Mouse (Mus musculus): ENCODE measurements around the gene Phlda3.

Phlda3 gene

DNA sequence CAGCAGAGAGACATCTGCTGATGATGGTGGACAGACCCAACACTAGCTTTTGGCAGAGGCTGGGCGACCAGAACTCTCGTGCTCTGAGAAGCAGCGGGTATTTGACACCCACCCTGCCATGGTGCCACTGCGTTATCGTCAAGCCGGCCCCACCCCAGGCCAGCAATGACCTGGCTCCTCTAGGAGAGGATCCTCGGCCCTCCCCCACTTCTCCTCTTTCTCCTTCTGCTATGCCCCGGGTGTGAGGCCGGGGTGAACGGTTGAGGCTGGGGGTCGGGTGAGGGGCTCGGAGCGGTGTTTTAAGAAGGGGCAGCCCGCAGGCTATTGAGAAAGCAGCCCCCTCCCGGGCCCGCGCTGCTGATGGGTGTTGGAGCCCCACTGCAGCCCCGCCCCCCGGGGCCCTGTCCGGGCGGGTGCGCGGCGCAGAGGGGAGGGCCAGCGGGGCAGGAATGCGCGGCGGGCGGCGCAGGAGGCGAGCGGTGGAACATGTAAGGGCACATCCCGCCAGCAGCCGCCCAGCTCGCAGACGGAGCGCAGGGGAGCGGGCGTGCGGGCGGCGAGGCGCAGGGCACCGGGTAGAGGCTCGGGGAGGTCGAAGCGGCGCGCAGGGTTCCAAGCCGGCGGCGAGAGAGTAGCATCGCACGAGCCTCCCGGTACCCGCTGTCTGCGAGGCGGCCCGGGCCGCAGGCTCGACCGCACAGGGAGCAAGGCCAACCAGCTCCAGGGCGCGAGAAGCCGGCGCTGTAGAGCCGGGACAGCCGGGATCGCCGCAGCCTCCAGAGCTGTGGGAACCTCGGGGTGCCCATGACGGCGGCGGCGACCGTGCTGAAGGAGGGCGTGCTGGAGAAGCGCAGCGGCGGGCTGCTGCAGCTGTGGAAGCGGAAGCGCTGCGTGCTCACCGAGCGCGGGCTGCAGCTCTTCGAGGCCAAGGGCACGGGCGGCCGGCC lies at the start of gene Phlda3:
TSS of gene Phlda3 (plus strand) at position 475 of the 947 bp plus-strand sequence.
- peak; percentile 95 for DNase-seq (ENCODE audit: inconsistent ontology term)

GRCm38 (mm10) chr1:135719486-135719885 lies 46.4 kb upstream of the Phlda3 start:
- DNase-seq (ENCODE audit: inconsistent ontology term) = no peak

GRCm38 (mm10) chr1:135719983-135720382 lies 45.9 kb upstream of the Phlda3 start, which contains the start of gene Csrp1:
TSS of gene Csrp1 (plus strand) at chr1:135720061.
- DNase-seq (ENCODE audit: inconsistent ontology term) = no peak

DNA sequence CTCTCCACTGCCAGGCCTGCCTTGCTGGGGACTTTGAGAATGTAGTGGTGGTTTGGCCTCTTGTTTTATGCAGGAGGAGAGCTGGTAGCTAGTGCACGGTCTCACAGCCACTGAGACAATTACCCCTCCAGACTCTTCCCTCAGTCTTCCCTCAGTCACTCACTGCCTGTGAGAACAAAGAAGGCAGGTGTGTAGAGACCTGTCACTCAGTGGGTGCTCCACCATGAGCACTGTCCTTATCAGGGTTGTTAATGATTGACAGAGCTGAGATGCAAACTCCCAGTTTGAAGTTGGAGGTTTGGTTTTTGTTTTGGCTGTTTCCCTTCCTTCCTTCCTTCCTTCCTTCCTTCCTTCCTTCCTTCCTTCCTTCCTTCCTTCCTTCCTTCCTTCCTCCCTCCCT lies 42.9 kb upstream of the Phlda3 start:
- DNase-seq (ENCODE audit: inconsistent ontology term) = no peak

- DNase-seq (ENCODE audit: inconsistent ontology term) = no peak
Observed at GRCm38 (mm10) chr1:135724134-135724533, 41.8 kb upstream of the Phlda3 start.

GRCm38 (mm10) chr1:135725324-135725723 lies 40.6 kb upstream of the Phlda3 start:
- DNase-seq (ENCODE audit: inconsistent ontology term) = no peak

- DNase-seq (ENCODE audit: inconsistent ontology term) = no peak
Observed at GRCm38 (mm10) chr1:135725936-135726335, 40.0 kb upstream of the Phlda3 start.

DNA sequence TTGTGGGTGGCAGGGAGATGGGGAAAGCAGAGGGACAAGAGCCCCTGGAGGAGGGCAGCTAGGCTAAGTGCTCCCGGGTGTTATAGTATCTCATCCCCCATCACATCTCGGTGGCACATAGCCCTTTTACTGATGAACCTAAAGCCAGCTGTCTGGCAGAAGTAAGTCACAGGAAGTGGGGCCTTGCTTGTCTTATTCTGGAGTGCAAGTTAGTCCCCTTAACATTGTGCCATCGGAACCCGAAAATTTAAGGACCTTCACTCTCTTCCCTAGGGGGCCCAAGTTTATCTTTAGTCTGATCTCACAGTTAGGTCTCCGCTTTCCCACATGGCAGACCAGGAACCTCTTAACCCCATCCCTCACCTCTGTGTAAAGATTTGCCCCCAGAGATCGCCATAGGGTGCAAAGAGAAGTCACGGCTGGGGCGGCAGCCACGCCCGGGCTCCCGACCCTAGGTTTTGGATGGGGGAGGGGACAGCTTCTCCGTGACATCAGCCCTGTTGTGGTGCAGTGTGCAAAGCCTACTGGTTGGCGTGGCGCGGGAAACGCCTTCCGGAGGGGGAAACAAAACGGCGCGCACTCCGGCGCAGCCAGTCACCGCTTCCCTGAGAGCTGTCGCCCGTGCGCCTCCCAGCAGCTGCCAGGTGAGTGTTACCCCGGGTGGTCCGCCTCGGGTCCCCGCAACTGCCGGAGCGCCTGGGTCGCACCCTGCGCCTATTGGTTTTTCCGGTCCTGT lies 37.1 kb upstream of the Phlda3 start:
- DNase-seq (ENCODE audit: inconsistent ontology term) = peak; percentile 89

GRCm38 (mm10) chr1:135729367-135729713 lies 36.6 kb upstream of the Phlda3 start:
- DNase-seq (ENCODE audit: inconsistent ontology term) = no peak

DNA sequence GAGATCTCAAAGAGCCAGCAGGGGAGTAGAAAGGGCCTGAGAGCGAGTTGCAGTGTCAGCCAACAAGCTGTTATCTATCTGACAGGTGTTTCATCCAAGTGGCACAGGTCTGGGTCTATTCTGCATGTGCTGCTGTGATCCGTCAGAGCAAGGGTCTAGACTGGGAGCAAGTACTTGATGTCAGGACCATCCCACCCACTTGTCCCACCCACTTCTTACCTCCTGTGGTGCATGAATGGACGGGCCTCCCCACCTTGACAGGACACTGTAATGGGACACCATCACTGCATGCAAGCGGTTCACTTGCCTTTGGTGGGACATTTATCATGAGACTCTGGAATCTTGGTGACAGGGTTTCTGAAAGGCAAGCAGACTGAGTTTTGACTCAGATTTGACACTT lies 36.1 kb upstream of the Phlda3 start:
- DNase-seq (ENCODE audit: inconsistent ontology term) = no peak

DNA sequence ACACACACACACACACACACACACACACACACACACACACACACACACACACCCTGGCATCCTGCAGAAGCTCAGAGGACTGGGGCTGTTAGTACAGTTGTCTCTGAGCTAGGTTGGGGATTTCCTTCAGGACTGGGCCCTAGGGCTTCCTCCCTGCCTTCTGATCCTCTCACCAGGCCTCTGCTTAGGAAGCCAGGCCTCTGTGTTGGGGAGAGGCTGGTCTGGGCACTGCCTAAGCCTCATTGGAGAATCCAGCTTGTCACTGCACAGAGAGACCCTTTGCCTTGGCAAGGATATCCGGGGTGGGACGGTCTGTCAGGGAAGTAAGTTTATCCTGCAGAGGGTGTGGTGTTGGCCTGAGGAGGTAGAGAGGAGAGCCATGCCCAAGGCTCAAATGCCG lies 35.6 kb upstream of the Phlda3 start:
- DNase-seq (ENCODE audit: inconsistent ontology term) = no peak

GRCm38 (mm10) chr1:135731393-135731792 lies 34.5 kb upstream of the Phlda3 start:
- DNase-seq (ENCODE audit: inconsistent ontology term) = no peak

DNA sequence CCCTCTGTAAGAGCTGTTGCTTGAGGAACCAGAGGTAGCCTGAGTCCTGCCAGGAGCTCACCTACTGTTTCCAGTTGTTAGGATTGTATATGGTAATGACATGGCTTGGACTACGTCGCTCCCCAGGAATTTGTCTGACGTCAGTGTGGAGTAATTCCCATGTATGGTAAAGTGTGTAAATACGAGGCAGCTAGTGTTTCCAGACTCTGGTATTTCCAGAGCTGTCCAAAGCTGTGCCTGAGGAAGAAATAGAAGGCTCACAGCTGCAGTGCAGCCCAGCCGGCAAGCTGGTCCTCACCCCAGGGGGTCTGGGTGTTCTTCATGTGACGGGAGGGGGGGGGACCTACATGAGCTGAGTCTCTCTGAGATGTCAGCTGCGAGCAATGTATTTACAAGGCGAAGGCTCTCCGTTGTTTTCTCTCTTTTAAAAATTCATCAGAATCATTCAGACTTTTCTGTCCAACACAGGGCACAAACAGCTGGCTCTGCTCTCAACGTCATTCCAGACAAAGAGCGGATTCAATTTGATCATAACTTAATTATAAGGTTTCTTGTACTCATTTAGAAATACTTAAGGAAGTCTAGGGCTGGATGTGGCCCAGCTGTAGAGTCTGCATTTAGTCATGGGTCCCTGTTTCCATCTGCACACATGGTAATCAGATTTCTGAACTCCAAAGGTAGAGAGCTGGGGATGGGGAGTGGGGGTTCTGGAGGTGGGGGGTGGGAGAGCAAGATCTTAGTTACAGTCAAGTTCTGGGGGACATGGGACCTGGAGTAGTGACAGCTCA lies 33.8 kb upstream of the Phlda3 start:
- DNase-seq (ENCODE audit: inconsistent ontology term) = peak; percentile 72

GRCm38 (mm10) chr1:135734225-135734937 lies 31.5 kb upstream of the Phlda3 start:
- DNase-seq (ENCODE audit: inconsistent ontology term) = peak; percentile 71

DNA sequence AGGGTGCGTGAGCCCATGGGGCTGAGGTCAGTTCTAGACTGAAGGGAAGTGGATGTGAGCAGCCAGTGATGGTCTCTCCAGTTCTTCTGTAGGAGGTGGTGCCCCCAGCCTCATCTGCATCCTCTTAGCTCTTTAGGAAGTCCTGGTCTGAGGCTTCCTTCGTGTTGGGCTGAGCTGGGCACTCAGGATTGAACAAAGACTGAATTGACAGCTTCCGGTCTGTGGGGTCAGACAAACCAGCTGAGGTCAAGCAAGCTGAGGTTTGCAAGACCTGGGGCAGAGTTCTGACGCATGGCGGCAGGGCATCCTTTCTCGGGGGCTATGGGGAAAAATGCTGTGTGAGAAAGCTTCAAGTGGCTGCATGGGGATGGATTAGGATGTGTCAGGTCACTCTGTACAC lies 30.5 kb upstream of the Phlda3 start:
- no peak for DNase-seq (ENCODE audit: inconsistent ontology term)

DNA sequence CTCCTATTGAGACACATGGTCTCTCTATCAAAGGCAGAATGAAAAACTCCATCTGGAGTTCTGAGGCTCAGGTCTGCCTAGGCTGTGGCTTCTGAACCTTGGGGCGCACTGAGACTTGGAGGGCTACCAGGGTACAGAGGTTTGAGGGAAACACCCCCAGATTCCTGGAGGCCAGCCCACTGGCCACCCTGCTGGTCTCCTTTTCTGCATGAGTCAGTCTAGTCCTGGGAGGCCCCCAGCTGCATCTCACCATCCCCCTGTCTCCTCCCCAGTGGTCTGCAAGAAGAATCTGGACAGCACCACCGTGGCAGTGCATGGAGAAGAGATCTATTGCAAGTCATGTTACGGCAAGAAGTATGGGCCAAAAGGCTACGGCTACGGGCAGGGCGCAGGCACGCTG lies 20.9 kb upstream of the Phlda3 start:
- DNase-seq (ENCODE audit: inconsistent ontology term) = no peak

- DNase-seq (ENCODE audit: inconsistent ontology term) = no peak
Observed at GRCm38 (mm10) chr1:135746248-135746647, 19.7 kb upstream of the Phlda3 start.

- DNase-seq (ENCODE audit: inconsistent ontology term) = peak; percentile 92
Observed at GRCm38 (mm10) chr1:135752737-135753348, 13.1 kb upstream of the Phlda3 start.

- no peak for DNase-seq (ENCODE audit: inconsistent ontology term)
Observed at GRCm38 (mm10) chr1:135755287-135755686, 10.6 kb upstream of the Phlda3 start.

DNA sequence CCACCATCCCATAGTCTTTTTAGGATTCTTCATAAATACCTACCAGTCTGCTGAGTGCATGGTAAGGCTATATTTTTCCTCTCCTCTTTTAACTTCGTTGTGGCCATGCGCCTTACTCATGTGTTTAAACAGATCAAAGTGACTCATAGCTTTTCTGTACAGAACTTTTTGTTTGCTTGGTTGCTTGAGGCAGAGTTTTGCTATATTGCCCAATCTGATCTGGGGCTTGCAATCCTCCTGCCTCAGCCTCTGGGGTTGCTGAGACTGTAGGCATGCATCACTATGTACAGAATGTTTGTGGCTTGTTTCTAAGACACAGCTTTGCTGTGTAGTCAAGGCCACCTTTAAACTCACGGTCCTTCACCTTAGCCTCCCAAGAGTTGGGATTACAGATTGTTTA lies 10.0 kb upstream of the Phlda3 start:
- no peak for DNase-seq (ENCODE audit: inconsistent ontology term)

DNA sequence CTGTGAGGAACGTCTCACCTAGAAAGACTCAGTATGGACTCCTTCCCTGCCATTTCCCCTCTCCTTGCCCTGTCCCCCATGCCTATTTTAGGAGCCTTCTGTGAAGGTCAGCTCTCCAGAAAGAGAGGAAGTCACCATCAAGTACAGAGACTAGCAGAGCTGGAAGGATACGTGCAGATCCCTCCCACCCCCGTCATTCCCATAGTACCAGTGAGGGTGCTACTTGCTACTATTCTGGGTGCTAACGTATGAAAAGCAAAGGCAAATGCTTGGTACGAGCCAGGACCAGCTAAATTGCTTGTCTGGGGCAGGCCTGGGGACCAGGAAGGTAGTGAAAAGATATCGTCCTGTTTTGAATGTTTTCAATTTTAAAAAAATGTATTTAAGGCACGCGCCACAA lies 8.6 kb upstream of the Phlda3 start:
- no peak for DNase-seq (ENCODE audit: inconsistent ontology term)
